Mouse (Mus musculus): ENCODE data around the gene Olfr16.
A peak's percentile ranks its signal among the peaks of the same experiment; 100 is the strongest.

Gene Olfr16

DNA sequence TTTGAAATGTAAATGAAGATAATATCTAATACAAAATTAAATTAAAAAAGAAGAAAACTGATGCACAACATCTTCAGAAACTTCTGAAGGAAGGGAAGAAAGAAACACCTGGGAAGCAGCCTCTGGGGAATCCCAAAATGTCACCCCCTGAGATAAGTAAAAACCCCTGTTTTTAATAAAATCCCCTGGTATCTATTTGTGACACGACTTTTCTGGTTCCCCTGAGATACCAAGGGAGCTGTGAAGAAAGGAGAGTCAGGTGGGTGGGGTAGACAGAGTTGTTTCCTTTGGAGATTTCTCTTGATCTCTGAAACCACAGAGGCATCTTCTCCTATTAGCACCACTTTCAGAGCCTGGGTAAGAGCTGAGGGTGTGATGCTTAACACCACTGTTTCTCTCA lies at the start of gene Olfr16:
Gene Olfr16, plus strand, starts transcription at position 250 of the 400 bp plus-strand sequence.
- no peak for DNase-seq (ENCODE audit: low read depth, low spot score)

DNA sequence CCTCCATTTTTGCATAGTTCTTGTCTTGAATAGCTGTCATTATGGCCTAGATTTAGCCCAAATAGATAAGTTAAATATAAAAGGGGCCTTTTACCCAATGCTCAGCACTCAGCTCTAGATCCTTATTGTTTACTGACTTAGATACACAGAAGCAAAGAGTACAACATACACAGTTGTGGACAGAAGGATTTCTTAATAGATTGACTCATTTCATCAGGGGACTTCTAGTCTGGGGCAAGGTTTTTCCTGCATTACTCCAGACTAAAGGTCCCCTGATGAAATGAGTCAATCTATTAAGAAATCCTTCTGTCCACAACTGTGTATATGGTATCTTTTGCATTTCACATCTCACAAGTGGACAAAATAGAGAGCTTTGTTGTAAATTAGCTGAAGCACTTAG lies 46.9 kb upstream of the Olfr16 start:
- DNase-seq (ENCODE audit: low read depth, low spot score) = no peak

GRCm38 (mm10) chr1:172917115-172917514 lies 33.1 kb upstream of the Olfr16 start:
- no peak for DNase-seq (ENCODE audit: low read depth, low spot score)

- peak; percentile 9 for DNase-seq (ENCODE audit: low read depth, low spot score)
Observed at GRCm38 (mm10) chr1:172918450-172918849, 31.8 kb upstream of the Olfr16 start.

GRCm38 (mm10) chr1:172932197-172932596 lies 18.0 kb upstream of the Olfr16 start:
- DNase-seq (ENCODE audit: low read depth, low spot score) = no peak

DNA sequence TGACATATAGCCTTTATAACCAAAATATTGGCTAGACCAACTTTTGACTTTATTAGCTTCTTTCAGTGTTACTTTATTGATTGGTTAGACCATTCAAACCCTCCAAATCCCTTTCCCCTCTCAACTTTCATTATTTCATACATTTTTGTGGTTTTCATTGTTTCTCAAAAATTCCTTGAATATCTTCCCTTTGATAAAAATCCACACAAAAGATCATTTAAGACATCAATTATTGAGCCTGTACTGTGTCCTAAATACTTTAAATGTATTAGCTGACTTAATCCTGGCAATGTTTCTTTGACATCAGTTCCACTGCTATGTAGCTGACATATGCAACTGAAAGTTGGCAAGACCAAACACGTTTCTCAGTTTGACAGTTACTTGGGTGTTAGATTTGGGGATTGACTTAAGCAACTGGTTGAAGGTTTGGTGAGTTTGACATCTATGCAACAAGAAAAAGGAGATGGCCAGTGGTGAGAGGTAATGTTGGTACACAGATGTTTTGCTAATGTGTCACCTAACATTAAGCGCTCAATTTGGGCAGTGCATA lies 1.0 kb downstream of the Olfr16 start:
- DNase-seq (ENCODE audit: low read depth, low spot score) = no peak

DNA sequence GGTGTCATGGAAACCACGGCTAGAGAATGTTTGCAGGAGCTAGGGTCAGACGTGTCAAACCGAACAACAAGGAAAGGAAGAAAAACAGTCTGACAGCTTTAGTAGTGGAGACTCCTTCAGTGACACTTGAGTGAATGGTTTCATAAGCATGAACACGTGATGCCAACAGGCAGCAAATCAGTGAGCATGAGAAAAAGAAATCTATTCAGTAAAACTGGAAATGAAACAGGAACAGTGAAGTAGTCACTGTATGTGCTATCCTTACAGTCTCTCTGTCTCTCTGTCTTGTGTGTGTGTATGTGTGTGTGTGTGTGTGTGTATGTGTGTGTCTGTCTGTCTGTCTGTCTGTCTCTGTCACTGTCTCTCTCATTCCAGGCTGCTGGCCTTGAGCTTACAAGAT lies 5.2 kb downstream of the Olfr16 start:
- no peak for DNase-seq (ENCODE audit: low read depth, low spot score)

DNA sequence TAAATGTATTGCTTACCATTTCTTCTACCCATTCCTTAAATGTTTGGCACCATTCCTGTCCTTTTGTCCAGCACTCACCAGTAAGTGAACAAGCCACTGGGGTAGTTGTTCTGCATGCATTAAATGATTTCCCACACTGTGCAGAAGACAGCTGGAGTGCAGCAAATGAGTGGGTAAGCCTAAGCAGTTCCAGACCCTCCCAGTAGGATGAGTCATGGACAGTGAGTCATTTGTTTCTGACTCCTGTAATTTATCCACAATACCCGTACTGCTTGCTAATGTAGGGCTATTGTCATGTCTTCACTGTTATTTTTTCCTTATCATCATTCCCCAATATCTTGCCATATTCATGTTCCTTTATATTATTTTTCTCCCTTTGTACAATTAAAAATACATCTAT lies 10.2 kb downstream of the Olfr16 start:
- DNase-seq (ENCODE audit: low read depth, low spot score) = peak; percentile 77

- DNase-seq (ENCODE audit: low read depth, low spot score) = no peak
Observed at GRCm38 (mm10) chr1:172989794-172990634, 39.8 kb downstream of the Olfr16 start.

GRCm38 (mm10) chr1:172990635-172991009 lies 40.4 kb downstream of the Olfr16 start:
- no peak for DNase-seq (ENCODE audit: low read depth, low spot score)

Measured in telencephalon, adult 2 months (tissue).